Mouse (Mus musculus) fat pad, adult 2 months (tissue): ENCODE results near the gene Tnfaip3.

Source experiments
- DNase-seq: peaks from one replicate; pipeline ENCODE4 v3.0.0-alpha.2; 2011; ENCODE audit warnings: low read depth, low spot score; ENCODE audit errors: extremely low read depth

The Tnfaip3 gene

GRCm38 (mm10) chr10:18974486-18974885, 41.0 kb downstream of the Tnfaip3 start:
- no peak for DNase-seq

- no peak for DNase-seq
Measured at GRCm38 (mm10) chr10:18966893-18967292, 48.6 kb downstream of the Tnfaip3 start.

- DNase-seq: no peak
Measured at GRCm38 (mm10) chr10:18965601-18966000, 49.9 kb downstream of the Tnfaip3 start.

- no peak for DNase-seq
Measured at GRCm38 (mm10) chr10:18964856-18965255, 50.6 kb downstream of the Tnfaip3 start.

GRCm38 (mm10) chr10:18959777-18960492, 55.5 kb downstream of the Tnfaip3 start:
- no peak for DNase-seq

GRCm38 (mm10) chr10:18953706-18954071, 61.8 kb downstream of the Tnfaip3 start:
- no peak for DNase-seq

GRCm38 (mm10) chr10:18953011-18953705, 62.3 kb downstream of the Tnfaip3 start:
- no peak for DNase-seq
